In the genomic region with DNA sequence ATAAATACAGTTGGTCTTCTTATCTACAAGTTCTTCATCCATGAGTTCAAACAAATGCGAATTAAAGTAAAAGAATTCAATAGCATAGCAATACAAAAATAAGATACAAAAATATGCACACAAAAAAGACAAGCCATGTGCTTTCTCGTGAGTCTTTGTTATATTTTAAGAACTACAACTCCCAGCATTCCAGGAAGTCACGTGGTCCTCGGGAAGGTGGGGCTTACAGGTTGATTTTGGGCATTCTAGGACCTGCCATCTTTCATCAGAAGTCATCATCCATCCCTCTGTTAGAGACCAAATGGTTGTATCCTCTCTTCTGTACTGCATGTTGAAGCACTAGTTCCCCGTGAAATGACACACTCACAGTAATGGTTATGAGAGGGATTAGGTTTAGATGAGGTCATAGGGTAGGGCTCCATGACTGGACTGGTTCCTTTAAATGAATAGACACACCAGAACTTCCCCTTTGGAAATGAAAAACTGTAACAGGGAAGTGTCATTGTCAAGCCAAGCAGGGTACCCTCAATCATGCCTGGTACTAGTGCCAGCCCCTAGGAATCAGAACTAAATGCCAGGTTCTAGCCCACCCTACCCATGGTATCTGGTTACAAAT, we compare ENCODE assay signal across 28 mouse cellular contexts. TPM values are rescaled to one million over a fixed set of nuclear protein-coding genes. Genes with fewer than 3 reads are reported as not detected.
DNase-seq lines count a peak whose midpoint lies in the region; ATAC-seq and TF ChIP-seq lines count a peak whose summit lies in the region.
"Had no signal": no experiment of that assay in that cellular context is flagged by ENCODE, and none has a peak within 500 bp of the region (broad histone marks: within the 10 kb centered on the region; RNA-seq: fewer than 3 reads in every experiment).

No protein-coding gene starts in this region.

- no peak for DNase-seq in forebrain, postnatal 0 days
- DNase-seq in forebrain, embryonic 11.5 days (ENCODE audit: low spot score): no peak
- DNase-seq in CH12.LX (ENCODE audit: extremely low read depth): no peak
- no peak for DNase-seq in layer of hippocampus, postnatal 36 days
- DNase-seq in gastrocnemius, adult 18-20 months (ENCODE audit: low spot score): no peak
- no peak for DNase-seq in right cerebral cortex, postnatal 10 days (ENCODE audit: low spot score in 2 of 2)
- DNase-seq: adrenal gland, postnatal 10 days; cerebellum, adult 18-20 months; cerebellum, postnatal 10 days; gastrocnemius, postnatal 14 days; kidney, adult 8-10 months; kidney, postnatal 10 days; layer of hippocampus, adult 9-11 months; liver; lung, embryonic 14.5 days; lung, postnatal 4 days; thymus, postnatal 4 days had no signal

- TF ChIP-seq CTCF in forebrain, postnatal 0 days (IDR thresholded peaks at IDR 0.05; ENCODE audit: low read depth): no peak
- TF ChIP-seq CTCF in CH12.LX (conservative IDR thresholded peaks at IDR 0.05 in 1 of 2, IDR thresholded peaks at IDR 0.05 in 1 of 2; ENCODE audit: low read depth in 2 of 2, low read length in 2 of 2): no peak

- no peaks in the 10 kb centered on the region for H3K27me3 ChIP-seq in forebrain, postnatal 0 days (ENCODE audit: insufficient read depth, low read length)
- H3K27me3 ChIP-seq in forebrain, embryonic 11.5 days (ENCODE audit: control insufficient read depth, insufficient read depth, low read length): no peaks in the 10 kb centered on the region
- H3K27me3 ChIP-seq in CH12.LX (replicated peaks): no peaks in the 10 kb centered on the region
- H3K27me3 ChIP-seq: forebrain, embryonic 12.5 days; heart, embryonic 15.5 days; hindbrain, embryonic 13.5 days; midbrain, embryonic 15.5 days; neural tube, embryonic 12.5 days had no signal

- TF ChIP-seq RAD21 in CH12.LX (IDR thresholded peaks at IDR 0.05; ENCODE audit: low read depth, low read length): no peak

- no peak for TF ChIP-seq POLR2A in CH12.LX (IDR thresholded peaks at IDR 0.05; ENCODE audit: low read depth, low read length)

- no peaks in the 10 kb centered on the region for H3K4me1 ChIP-seq in forebrain, postnatal 0 days (ENCODE audit: insufficient read depth)
- no peaks in the 10 kb centered on the region for H3K4me1 ChIP-seq in forebrain, embryonic 11.5 days (replicated peaks; ENCODE audit: control insufficient read depth, insufficient read depth, low read length)
- peaks cover 0 to 7% of the 10 kb centered on the region in 2 experiments; a peak in 3 of 4 replicates for H3K4me1 ChIP-seq in CH12.LX (ENCODE audit: control insufficient read depth in 1 of 2, insufficient read depth in 2 of 2)
- no peaks in the 10 kb centered on the region for H3K4me1 ChIP-seq in brown adipose tissue, adult 24 weeks (ENCODE audit: control insufficient read depth, insufficient read depth, insufficient read length, low read length)
- H3K4me1 ChIP-seq: forebrain, embryonic 12.5 days; heart, embryonic 15.5 days; hindbrain, embryonic 13.5 days; midbrain, embryonic 10.5 days; midbrain, embryonic 15.5 days; neural tube, embryonic 12.5 days had no signal

- no peak overlapping the region for H3K4me2 ChIP-seq in forebrain, postnatal 0 days (ENCODE audit: low read depth)
- no peak overlapping the region for H3K4me2 ChIP-seq in forebrain, embryonic 11.5 days (ENCODE audit: low read depth, low read length, severe bottlenecking)
- no peak overlapping the region for H3K4me2 ChIP-seq in CH12.LX (ENCODE audit: insufficient read depth, low read depth, poor library complexity, severe bottlenecking)
- H3K4me2 ChIP-seq: forebrain, embryonic 12.5 days; heart, embryonic 15.5 days; hindbrain, embryonic 13.5 days; lung, embryonic 14.5 days; midbrain, embryonic 15.5 days; neural tube, embryonic 12.5 days had no signal

- dilution Hi-C loops in CH12.LX (cut with MboI; ENCODE audit: extremely low pct_ligation_motif_present, extremely low pct_unique_long_range_greater_than_20kb, low sequenced_read_pairs): no loop called here

- H3K27ac ChIP-seq in forebrain, postnatal 0 days (ENCODE audit: low read depth, low read length): no peak overlapping the region
- no peak overlapping the region for H3K27ac ChIP-seq in forebrain, embryonic 11.5 days (ENCODE audit: low read depth, low read length)
- no peak overlapping the region for H3K27ac ChIP-seq in CH12.LX (ENCODE audit: insufficient read depth, low read depth)
- H3K27ac ChIP-seq in brown adipose tissue, adult 24 weeks (replicated peaks; ENCODE audit: low read depth, low read length): peak overlapping the region; percentile 51; the same call in 1 of the 2 replicates
- H3K27ac ChIP-seq: forebrain, embryonic 12.5 days; heart, embryonic 15.5 days; hindbrain, embryonic 13.5 days; liver, embryonic 14.5 days; midbrain, embryonic 10.5 days; midbrain, embryonic 15.5 days; neural tube, embryonic 12.5 days had no signal

- H3K9ac ChIP-seq in forebrain, postnatal 0 days: no peak overlapping the region
- H3K9ac ChIP-seq in forebrain, embryonic 11.5 days (ENCODE audit: low read length): no peak overlapping the region
- H3K9ac ChIP-seq in CH12.LX (ENCODE audit: insufficient read depth, low read depth): no peak overlapping the region
- H3K9ac ChIP-seq: forebrain, embryonic 12.5 days; heart, embryonic 15.5 days; hindbrain, embryonic 13.5 days; liver, embryonic 14.5 days; lung, embryonic 14.5 days; midbrain, embryonic 15.5 days; neural tube, embryonic 12.5 days had no signal

- ATAC-seq in forebrain, postnatal 0 days: peak; percentile 23; the same call in 1 of the 2 replicates
- ATAC-seq in forebrain, embryonic 11.5 days (replicated peaks; ENCODE audit: low FRiP score): no peak
- ATAC-seq in megakaryocyte progenitor cell, adult 5-6 weeks (replicated peaks; ENCODE audit: poor library complexity): peak; percentile 40
- ATAC-seq: intestine, embryonic 16.5 days; midbrain, embryonic 15.5 days had no signal

- 85% methylated on average over 5 of the region's 5 CpGs for WGBS in forebrain, postnatal 0 days
- WGBS in forebrain, embryonic 11.5 days: 87% methylated on average over 5 of the region's 5 CpGs

- H3K36me3 ChIP-seq in forebrain, postnatal 0 days (ENCODE audit: insufficient read depth): no peaks in the 10 kb centered on the region
- H3K36me3 ChIP-seq in forebrain, embryonic 11.5 days (ENCODE audit: control insufficient read depth, insufficient read depth, low read length): no peaks in the 10 kb centered on the region
- H3K36me3 ChIP-seq in CH12.LX (replicated peaks in 1 of 2; ENCODE audit: control insufficient read depth in 1 of 2, insufficient read depth in 1 of 2, low read length in 1 of 2): no peaks in the 10 kb centered on the region
- H3K36me3 ChIP-seq: forebrain, embryonic 12.5 days; heart, embryonic 15.5 days; hindbrain, embryonic 13.5 days; midbrain, embryonic 10.5 days; midbrain, embryonic 15.5 days; neural tube, embryonic 12.5 days had no signal

- H3K79me2 ChIP-seq in CH12.LX (replicated peaks; ENCODE audit: control insufficient read depth, extremely low read depth, insufficient read depth, poor library complexity, severe bottlenecking): no peaks in the 10 kb centered on the region

- H3K9me3 ChIP-seq in forebrain, postnatal 0 days (ENCODE audit: low read length): no peaks in the 10 kb centered on the region
- no peaks in the 10 kb centered on the region for H3K9me3 ChIP-seq in forebrain, embryonic 11.5 days (ENCODE audit: control insufficient read depth, low read length)
- peaks cover 3% of the 10 kb centered on the region for H3K9me3 ChIP-seq in CH12.LX (replicated peaks; ENCODE audit: low read length)
- H3K9me3 ChIP-seq: forebrain, embryonic 12.5 days; heart, embryonic 15.5 days; hindbrain, embryonic 13.5 days; midbrain, embryonic 10.5 days; midbrain, embryonic 15.5 days; neural tube, embryonic 12.5 days had no signal

- TF ChIP-seq EP300 in CH12.LX (IDR thresholded peaks at IDR 0.05; ENCODE audit: low read length): no peak

- in situ Hi-C loops in CH12.LX (cut with MboI; ENCODE audit: low pct_ligation_motif_present, low pct_unique_long_range_greater_than_20kb, low sequenced_read_pairs): no loop called here

- no peak overlapping the region for H3K4me3 ChIP-seq in forebrain, postnatal 0 days (ENCODE audit: low read depth, low read length)
- no peak overlapping the region for H3K4me3 ChIP-seq in forebrain, embryonic 11.5 days (ENCODE audit: low read depth, low read length)
- no peak overlapping the region for H3K4me3 ChIP-seq in CH12.LX (replicated peaks in 1 of 3; ENCODE audit: low read depth in 2 of 3, low read length in 2 of 3, poor library complexity in 1 of 3)
- H3K4me3 ChIP-seq in brown adipose tissue, adult 24 weeks (ENCODE audit: insufficient read depth, low read depth, low read length): no peak overlapping the region
- H3K4me3 ChIP-seq: erythroblast, embryonic 14.5 days; forebrain, embryonic 12.5 days; heart, embryonic 15.5 days; hindbrain, embryonic 13.5 days; midbrain, embryonic 10.5 days; midbrain, embryonic 15.5 days; neural tube, embryonic 12.5 days had no signal

TF ChIP-seq in CH12.LX, 34 proteins besides CTCF, POLR2A, EP300 and RAD21 (continues in another document):
- TF ChIP-seq JUND (conservative IDR thresholded peaks at IDR 0.05; ENCODE audit: low read depth, low read length): no peak
- TF ChIP-seq GABPA (IDR thresholded peaks at IDR 0.05; ENCODE audit: insufficient replicate concordance, low read depth, low read length): no peak

RNA-seq across cellular contexts. Expression of a gene that starts 20.7 kb away (rescaled TPM):
- total RNA-seq in forebrain, postnatal 0 days (2014; rRNA removed): 6.9 and 8.5 TPM in 2 replicates
- polyA plus RNA-seq in forebrain, postnatal 0 days (2015; fragmentation: Nextera tagmentation; extraction: Ambion mirVana): 10.3 and 10.9 TPM in 2 replicates
- 3.2 and 4.3 TPM in 2 replicates for polyA plus RNA-seq in forebrain, embryonic 11.5 days (2014; fragmentation: Nextera tagmentation; extraction: Ambion mirVana)
- total RNA-seq in CH12.LX (2012; rRNA removed): 1.4 and 3.7 TPM in 2 replicates
- total RNA-seq in CH12.LX (2014; rRNA removed): 3.8 and 4.1 TPM in 2 replicates
- 1.3 and 2.9 TPM in 2 replicates for polyA plus RNA-seq in CH12.LX (2012; ENCODE audit: insufficient read length, low read depth)
- 1.1 and 3.3 TPM in 2 replicates for polyA plus RNA-seq in brown adipose tissue, adult 24 weeks (2012; ENCODE audit: insufficient read depth, insufficient read length, missing spikeins)
- total RNA-seq in megakaryocyte progenitor cell, adult 5-6 weeks (2015): 3.3 TPM in 2 replicates
- 4.2 and 4.4 TPM in 2 replicates for total RNA-seq in megakaryocyte progenitor cell, adult 5-6 weeks (2017)
- total RNA-seq in layer of hippocampus, postnatal 36 days (2021): 1 to 10 TPM; 3.0 to 3.2 TPM
- total RNA-seq in gastrocnemius, adult 18-20 months (2021): 1 to 10 TPM; 1.2 to 1.3 TPM

RNA-seq across cellular contexts. Expression of a gene that starts 48.0 kb away (rescaled TPM):
- 4.6 and 8.1 TPM in 2 replicates for total RNA-seq in forebrain, postnatal 0 days (2014; rRNA removed)
- polyA plus RNA-seq in forebrain, postnatal 0 days (2015; fragmentation: Nextera tagmentation; extraction: Ambion mirVana): 17.6 and 19.7 TPM in 2 replicates
- 62.8 and 64.7 TPM in 2 replicates for polyA plus RNA-seq in forebrain, embryonic 11.5 days (2014; fragmentation: Nextera tagmentation; extraction: Ambion mirVana)
- total RNA-seq in CH12.LX (2012; rRNA removed) (6.0 and 10.5 TPM in 2 replicates), CH12.LX (2014; rRNA removed) (14.4 and 15.3 TPM in 2 replicates)
- 26.2 and 31.7 TPM in 2 replicates for polyA plus RNA-seq in CH12.LX (2012; ENCODE audit: insufficient read length, low read depth)
- 16.9 and 21.3 TPM in 2 replicates for polyA plus RNA-seq in brown adipose tissue, adult 24 weeks (2012; ENCODE audit: insufficient read depth, insufficient read length, missing spikeins)
- total RNA-seq in megakaryocyte progenitor cell, adult 5-6 weeks (2015): 16.2 and 16.3 TPM in 2 replicates
- total RNA-seq in megakaryocyte progenitor cell, adult 5-6 weeks (2017): 9.3 and 13.3 TPM in 2 replicates
- 1 to 10 TPM; 7.0 to 8.6 TPM for total RNA-seq in layer of hippocampus, postnatal 36 days (2021)
- total RNA-seq in gastrocnemius, adult 18-20 months (2021): 1 to 10 TPM; 1.8 to 2.8 TPM
